Mouse (Mus musculus): ENCODE data around the gene Slc44a5.

DNA sequence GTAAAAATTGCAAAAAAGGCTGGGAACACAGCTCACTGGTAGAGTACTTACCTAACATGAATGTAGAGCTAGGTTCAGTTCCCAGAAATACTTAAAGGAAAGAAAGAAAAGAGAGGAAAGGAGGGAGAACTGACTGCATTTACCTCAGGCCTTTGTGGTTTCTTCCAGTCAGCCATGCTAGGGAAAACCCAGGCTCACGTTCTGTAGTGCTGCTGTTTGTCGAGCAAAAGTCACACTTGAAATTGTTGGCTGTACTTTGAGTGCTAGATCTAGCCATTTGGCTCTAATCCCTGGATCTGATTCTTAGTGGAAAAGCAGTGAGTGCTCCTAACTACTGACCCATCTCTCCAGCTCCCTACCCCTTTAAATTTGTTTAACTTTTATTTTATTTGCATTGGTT, 25.1 kb upstream of the Slc44a5 start:
- TF ChIP-seq ZNF384 (IDR thresholded peaks at IDR 0.05; ENCODE audit: low read depth, low read length) (no peak), MAFK (IDR thresholded peaks at IDR 0.05; ENCODE audit: insufficient read depth, low read depth, low read length) (no peak)
